Mouse (Mus musculus) spleen, adult 2 months (tissue): Measurements from ENCODE around the gene Gm11541. TPM values are rescaled to one million over a fixed set of nuclear protein-coding genes. Genes with fewer than 3 reads are reported as not detected.
A peak's percentile ranks its signal among the peaks of the same experiment; 100 is the strongest.
"Not testable (repeated sequence)": the region's sequence is repeated elsewhere in the genome, so short reads cannot be mapped to it uniquely, and the experiment has no call there.

Experiments used
- DNase-seq, 2 experiments: peaks; one replicate each; pipeline versions ENCODE4 v3.0.0 to v3.0.0-alpha.2; 2012 to 2021; ENCODE audit warnings: low spot score in 2 of 2, low read depth in 1 of 2
- H3K27ac ChIP-seq: fragments of 200-500 bp; 2 replicates; pipeline ENCODE4 v1.5.1; 2012; ENCODE audit warnings: low read length, inconsistent platforms; ENCODE audit not compliant: insufficient read depth
- H3K27me3 ChIP-seq: fragments of 200-500 bp; 2 replicates; pipeline ENCODE4 v1.6.1; 2012; ENCODE audit warnings: mild to moderate bottlenecking, moderate library complexity, low read length, inconsistent platforms; ENCODE audit not compliant: control insufficient read depth, insufficient read depth
- H3K36me3 ChIP-seq: fragments of 200-500 bp; 2 replicates; pipeline ENCODE4 v1.6.1; 2012; ENCODE audit warnings: mild to moderate bottlenecking, low read length, inconsistent platforms; ENCODE audit not compliant: control insufficient read depth, insufficient read depth
- H3K4me1 ChIP-seq: fragments of 200-500 bp; 2 replicates; pipeline ENCODE4 v1.6.1; 2011; ENCODE audit warnings: inconsistent platforms; ENCODE audit not compliant: control insufficient read depth, insufficient read depth, insufficient read length
- H3K4me3 ChIP-seq: fragments of 200-500 bp; 2 replicates; pipeline ENCODE4 v1.5.1; 2011; ENCODE audit warnings: mild to moderate bottlenecking, inconsistent platforms; ENCODE audit not compliant: insufficient read depth, insufficient read length; ENCODE audit errors: extremely low read depth
- CTCF ChIP-seq: fragments of 200-500 bp; IDR thresholded peaks from 2 replicates; pipeline ENCODE4 v1.5.1; 2011; ENCODE audit warnings: mild to moderate bottlenecking, inconsistent platforms; ENCODE audit not compliant: insufficient read depth, insufficient read length, insufficient replicate concordance; ENCODE audit errors: extremely low read depth
- POLR2A ChIP-seq: fragments of 200-500 bp; IDR thresholded peaks from 2 replicates; pipeline ENCODE4 v1.6.1; 2011; ENCODE audit warnings: low read depth, low read length, inconsistent platforms
- WGBS: fragments of 180-500 bp; shearing (Covaris S2); methylation state at CpG from one replicate; pipeline ENCODE4 v1.1.7; 2018; 5-methylcytosine and 5-hydroxymethylcytosine counted together
- polyA plus RNA-seq: library from polyadenylated mRNA; depleted of rRNA; stranded (reverse); fragments of >200 nt; gene quantifications from 2 replicates; pipeline ENCODE4 v1.2.3, GENCODE M21; 2012

Gene Gm11541
- polyA plus RNA-seq, 1 experiment: not detected

DNA sequence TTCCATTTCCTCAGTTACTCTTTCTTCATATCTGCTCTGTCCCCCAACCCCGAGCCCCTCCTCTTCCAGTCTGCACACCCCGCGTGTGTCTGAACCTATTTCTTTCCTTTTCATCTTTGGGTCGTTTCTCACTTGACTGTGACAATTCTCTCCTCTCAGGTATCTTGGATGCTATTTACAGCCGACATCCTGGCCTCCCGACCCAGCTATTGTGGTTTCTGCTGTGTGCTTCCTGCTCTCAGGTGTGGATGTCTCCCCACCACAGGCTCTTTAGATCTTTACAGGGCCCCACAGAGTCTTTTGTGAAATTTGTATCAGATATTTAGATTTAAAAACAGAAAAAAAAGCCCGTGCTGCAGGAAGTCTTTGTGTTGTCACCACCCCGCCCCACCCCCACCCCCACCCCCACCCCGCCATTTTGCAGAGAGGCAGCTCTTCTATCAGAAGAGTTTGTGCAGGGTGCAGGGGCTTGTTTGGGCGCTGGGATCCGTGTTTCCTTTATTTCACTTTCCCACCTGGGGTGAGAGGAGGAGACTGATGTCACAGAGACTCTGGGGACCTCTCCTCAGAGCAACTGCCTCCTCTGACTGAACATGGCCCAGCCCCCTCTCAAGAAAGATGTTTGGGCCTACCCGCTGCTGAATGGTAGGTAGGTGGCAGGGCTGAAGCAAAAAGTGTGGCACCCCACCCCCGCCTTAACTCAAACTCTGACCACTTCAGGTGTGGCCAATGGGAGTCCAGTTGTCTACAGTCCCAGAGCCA is 6.4 kb downstream of the Gm11541 start:
- Histone ChIP-seq H3K36me3 (no peaks in the 10 kb centered on the region), H3K27ac (peak overlapping the region; percentile 83), H3K4me3 (no peak overlapping the region; the same call in 1 of the 2 replicates), H3K4me1 (no peaks in the 10 kb centered on the region; the same call in 1 of the 2 replicates), H3K27me3 (no peaks in the 10 kb centered on the region)
- TF ChIP-seq POLR2A (no peak), CTCF (no peak)
- peak; percentile 16 to 54 for DNase-seq
- WGBS: 30% methylated on average over 13 of the region's 13 CpGs

DNA sequence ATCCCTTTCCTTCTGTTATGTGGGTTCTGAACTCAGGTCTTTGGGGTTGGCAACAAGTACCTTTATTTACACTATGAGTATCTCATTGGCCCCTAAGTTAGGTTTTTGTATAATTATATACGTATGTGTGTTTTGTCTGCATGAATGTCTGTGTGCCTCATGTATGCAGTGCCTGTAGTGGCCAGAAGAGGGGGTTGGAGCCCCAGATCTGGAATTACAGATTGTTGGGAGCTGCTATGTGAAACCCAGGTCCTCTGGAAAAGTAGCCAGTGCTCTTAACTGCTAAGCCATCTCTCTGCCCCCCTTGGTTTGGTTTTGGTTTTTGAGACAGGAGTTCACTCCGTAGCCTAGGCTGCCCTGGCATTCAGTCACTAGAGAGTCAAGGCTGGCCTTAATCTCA is 7.2 kb downstream of the Gm11541 start:
- WGBS: 80% methylated on average over 2 of the region's 2 CpGs
- H3K27me3 ChIP-seq: no peaks in the 10 kb centered on the region
- TF ChIP-seq POLR2A (no peak), CTCF (no peak)
- H3K4me3 ChIP-seq: no peak overlapping the region
- DNase-seq: no peak
- H3K4me1 ChIP-seq: no peaks in the 10 kb centered on the region; the same call in 1 of the 2 replicates
- no peaks in the 10 kb centered on the region for H3K36me3 ChIP-seq
- peak overlapping the region; percentile 55 for H3K27ac ChIP-seq

DNA sequence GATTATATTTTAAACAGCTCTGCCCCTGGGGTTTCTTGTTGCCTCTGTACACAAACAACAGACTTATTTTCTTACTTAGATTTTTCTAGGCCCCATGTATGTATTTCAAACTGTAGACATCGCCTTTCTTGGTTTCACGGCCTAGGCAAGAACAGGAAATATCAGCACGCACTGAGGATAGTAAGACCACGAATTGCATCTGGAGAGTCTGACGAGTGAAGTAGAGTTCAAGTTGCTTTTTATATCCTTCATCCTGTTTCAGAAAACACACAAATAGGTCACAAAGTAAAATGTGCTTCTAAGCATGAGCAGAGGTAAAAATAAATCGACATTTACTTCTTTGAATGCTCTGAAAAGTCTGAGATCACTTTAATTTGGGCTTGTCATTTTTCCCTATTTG is 8.8 kb downstream of the Gm11541 start:
- H3K27ac ChIP-seq: no peak overlapping the region
- H3K27me3 ChIP-seq: no peaks in the 10 kb centered on the region
- no peak for TF ChIP-seq POLR2A
- no peak for TF ChIP-seq CTCF
- no peaks in the 10 kb centered on the region for H3K36me3 ChIP-seq
- 13% methylated on average over 6 of the region's 6 CpGs for WGBS
- no peaks in the 10 kb centered on the region; the same call in 1 of the 2 replicates for H3K4me1 ChIP-seq
- DNase-seq: no peak
- H3K4me3 ChIP-seq: no peak overlapping the region

DNA sequence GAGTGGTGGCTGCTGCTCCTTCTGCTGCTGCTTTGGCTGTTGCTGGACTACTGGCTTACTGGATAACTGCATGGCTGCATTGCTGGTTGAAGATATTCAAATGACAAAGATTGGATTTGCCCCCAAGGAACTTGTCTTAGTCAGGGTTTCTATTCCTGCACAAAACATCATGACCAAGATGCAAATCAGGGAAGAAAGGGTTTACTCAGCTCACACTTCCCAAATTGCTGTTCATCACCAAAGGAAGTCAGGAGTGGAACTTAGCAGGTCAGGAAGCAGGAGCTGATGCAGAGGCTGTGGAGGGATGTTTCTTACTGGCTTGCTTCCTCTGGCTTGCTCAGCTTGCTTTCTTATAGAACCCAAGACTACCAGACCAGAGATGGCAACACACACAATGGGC is 11.8 kb downstream of the Gm11541 start:
- H3K27ac ChIP-seq: not testable (repeated sequence)

DNA sequence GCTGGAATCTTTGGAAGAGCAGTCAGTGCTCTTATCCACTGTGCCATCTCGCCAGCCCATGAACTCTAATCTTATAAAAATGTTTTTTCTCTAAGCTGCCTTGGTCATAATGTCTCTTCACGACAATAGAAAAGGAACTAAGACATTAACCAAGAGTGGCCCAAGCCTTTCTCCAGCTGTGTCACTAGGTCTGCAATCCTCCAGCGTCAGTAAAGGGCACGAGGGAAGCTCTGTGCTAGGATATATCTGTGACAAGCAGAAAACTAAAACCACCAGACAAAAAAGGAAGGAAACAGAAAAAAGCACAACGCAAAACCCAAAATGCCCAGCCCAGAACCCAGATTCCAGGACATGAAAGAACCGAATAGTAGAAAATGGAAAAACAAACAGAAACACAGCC is 17.1 kb downstream of the Gm11541 start:
- Histone ChIP-seq H3K27ac (no peak overlapping the region), H3K4me1 (no peaks in the 10 kb centered on the region), H3K27me3 (no peaks in the 10 kb centered on the region), H3K36me3 (no peaks in the 10 kb centered on the region), H3K4me3 (no peak overlapping the region)
- WGBS: 21% methylated on average over 6 of the region's 6 CpGs
- no peak for DNase-seq
- TF ChIP-seq POLR2A (no peak), CTCF (no peak)

More for the DNA sequence above, 11.8 kb downstream of the Gm11541 start:
- H3K4me1 ChIP-seq, H3K4me3 ChIP-seq, H3K27me3 ChIP-seq, DNase-seq, H3K36me3 ChIP-seq: not testable (repeated sequence)

DNA sequence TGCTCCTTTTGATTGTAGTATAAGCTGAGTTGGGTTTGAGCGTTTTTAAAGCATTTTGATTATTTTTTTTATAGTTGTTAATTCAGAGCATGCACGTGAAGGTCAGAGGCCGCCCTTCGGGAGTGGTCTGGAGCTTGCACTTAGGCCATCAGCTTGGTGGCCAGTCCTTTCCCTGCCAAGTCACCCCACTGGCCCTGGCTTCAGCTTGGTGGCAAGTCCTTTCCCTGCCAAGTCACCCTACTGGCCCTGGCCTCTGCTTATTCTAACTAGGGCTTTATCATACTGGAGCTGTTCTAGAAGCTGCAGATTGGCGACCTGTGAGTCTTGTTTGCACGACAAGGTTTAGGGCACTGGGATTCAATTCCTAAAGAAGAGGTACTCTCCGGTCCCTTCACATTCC is 21.9 kb downstream of the Gm11541 start:
- Histone ChIP-seq H3K27ac (no peak overlapping the region), H3K4me1 (peaks cover 3% of the 10 kb centered on the region; the same call in 1 of the 2 replicates), H3K4me3 (no peak overlapping the region), H3K36me3 (no peaks in the 10 kb centered on the region), H3K27me3 (no peaks in the 10 kb centered on the region)
- no peak for DNase-seq
- 91% methylated on average over 7 of the region's 7 CpGs for WGBS
- no peak for TF ChIP-seq CTCF
- TF ChIP-seq POLR2A: no peak

DNA sequence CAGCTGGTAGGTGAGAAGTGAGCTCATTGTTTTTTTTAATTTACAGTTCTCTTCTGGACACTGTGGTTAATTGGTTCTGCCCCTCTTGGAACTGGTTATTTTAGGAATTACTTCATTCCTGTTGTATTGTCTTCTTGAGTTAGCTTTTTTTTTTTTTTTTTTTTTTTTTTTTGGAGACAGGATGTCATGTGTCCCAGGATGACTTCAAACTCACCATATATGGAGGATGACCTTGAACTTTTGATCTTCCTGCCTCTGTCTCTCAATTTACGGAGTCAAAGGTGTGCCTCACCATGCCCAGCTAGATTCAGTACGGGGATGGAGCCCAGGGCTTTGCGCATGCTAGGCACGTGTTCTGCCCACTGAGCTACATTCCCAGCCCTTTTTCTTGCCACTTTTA is 22.7 kb downstream of the Gm11541 start:
- DNase-seq: no peak
- 82% methylated on average over 4 of the region's 4 CpGs for WGBS
- Histone ChIP-seq H3K27me3 (no peaks in the 10 kb centered on the region), H3K36me3 (no peaks in the 10 kb centered on the region), H3K4me1 (peaks cover 4% of the 10 kb centered on the region), H3K4me3 (no peak overlapping the region), H3K27ac (no peak overlapping the region)
- no peak for TF ChIP-seq CTCF
- TF ChIP-seq POLR2A: no peak
